Mouse (Mus musculus) CH12.LX (cell line): ENCODE results near the gene Arhgef10l. TPM values are rescaled to one million over a fixed set of nuclear protein-coding genes. Genes with fewer than 3 reads are reported as not detected.

Source experiments
- DNase-seq: peaks from one replicate; pipeline ENCODE4 v3.0.0-alpha.2; 2013; ENCODE audit errors: extremely low read depth
- H3K27ac ChIP-seq: 2 replicates; pipeline ENCODE4 v1.5.1; 2012; ENCODE audit warnings: low read depth, mild to moderate bottlenecking, control low read depth, moderate library complexity; ENCODE audit not compliant: insufficient read depth
- H3K27me3 ChIP-seq: replicated peaks from 2 replicates; pipeline ENCODE3; 2012; ENCODE audit warnings: inconsistent platforms
- H3K36me3 ChIP-seq, 2 experiments: replicated peaks in 1 of 2; 2 replicates each; pipeline versions ENCODE3 to v1.6.1; 2012; ENCODE audit warnings: inconsistent platforms in 1 of 2, low read length in 1 of 2, mild to moderate bottlenecking in 1 of 2, mixed read lengths in 1 of 2, moderate library complexity in 1 of 2; ENCODE audit not compliant: control insufficient read depth in 1 of 2, insufficient read depth in 1 of 2
- H3K4me1 ChIP-seq, 2 experiments: 2 replicates each; pipeline ENCODE4 v1.6.1; 2012; ENCODE audit warnings: inconsistent platforms in 1 of 2, moderate library complexity in 1 of 2; ENCODE audit not compliant: insufficient read depth in 2 of 2, control insufficient read depth in 1 of 2
- H3K4me2 ChIP-seq: 2 replicates; pipeline ENCODE4 v1.6.1; 2012; ENCODE audit warnings: low read depth, mild to moderate bottlenecking, control low read depth; ENCODE audit not compliant: poor library complexity, insufficient read depth, severe bottlenecking
- H3K4me3 ChIP-seq, 3 experiments: fragments of 150-350 bp in 1 of 3; sonication (generic) in 1 of 3; replicated peaks in 1 of 3; 2 replicates each; pipeline versions ENCODE3 to v1.5.1; 2011 to 2012; ENCODE audit warnings: low read depth in 2 of 3, low read length in 2 of 3, mild to moderate bottlenecking in 2 of 3, moderate library complexity in 2 of 3, control low read depth in 1 of 3, improper control_type of control experiment in 1 of 3, inconsistent platforms in 1 of 3, mixed read lengths in 1 of 3; ENCODE audit not compliant: poor library complexity in 1 of 3
- H3K79me2 ChIP-seq: replicated peaks from 2 replicates; pipeline ENCODE4 v1.6.1; 2012; ENCODE audit warnings: mild to moderate bottlenecking, moderate library complexity; ENCODE audit not compliant: control insufficient read depth, poor library complexity, insufficient read depth, severe bottlenecking; ENCODE audit errors: extremely low read depth
- H3K9ac ChIP-seq: 2 replicates; pipeline ENCODE4 v1.6.1; 2012; ENCODE audit warnings: low read depth, mild to moderate bottlenecking, control low read depth, moderate library complexity; ENCODE audit not compliant: insufficient read depth
- H3K9me3 ChIP-seq: replicated peaks from 2 replicates; pipeline ENCODE3; 2012; ENCODE audit warnings: low read length, inconsistent platforms, mixed read lengths
- CHD2 ChIP-seq: IDR thresholded peaks from 2 replicates; pipeline ENCODE4 v1.6.1; 2011; ENCODE audit warnings: low read length, improper control_type of control experiment
- CTCF ChIP-seq, 2 experiments: IDR thresholded peaks in 1 of 2; conservative IDR thresholded peaks in 1 of 2; 2 replicates each; pipeline ENCODE4 v1.5.1; 2011 to 2012; ENCODE audit warnings: low read depth in 2 of 2, low read length in 2 of 2, improper control_type of control experiment in 1 of 2, inconsistent platforms in 1 of 2, mild to moderate bottlenecking in 1 of 2, moderate library complexity in 1 of 2
- E2F4 ChIP-seq: IDR thresholded peaks from 2 replicates; pipeline ENCODE4 v1.6.1; 2011; ENCODE audit warnings: low read depth, low read length, improper control_type of control experiment; ENCODE audit not compliant: insufficient replicate concordance
- EP300 ChIP-seq: IDR thresholded peaks from 2 replicates; pipeline ENCODE4 v1.6.1; 2011; ENCODE audit warnings: low read length, improper control_type of control experiment
- ETS1 ChIP-seq: conservative IDR thresholded peaks from 2 replicates; pipeline ENCODE4 v1.6.1; 2012; ENCODE audit warnings: low read depth, mild to moderate bottlenecking, inconsistent platforms, low read length, improper control_type of control experiment, moderate library complexity
- GABPA ChIP-seq: IDR thresholded peaks from 2 replicates; pipeline ENCODE4 v1.6.1; 2012; ENCODE audit warnings: low read depth, low read length, improper control_type of control experiment, inconsistent platforms; ENCODE audit not compliant: insufficient replicate concordance
- HCFC1 ChIP-seq: IDR thresholded peaks from 2 replicates; pipeline ENCODE4 v1.6.1; 2012; ENCODE audit warnings: low read depth, mild to moderate bottlenecking, inconsistent platforms, low read length, improper control_type of control experiment
- JUN ChIP-seq: IDR thresholded peaks from 2 replicates; pipeline ENCODE4 v1.6.1; 2011; ENCODE audit warnings: low read depth, mild to moderate bottlenecking, low read length, improper control_type of control experiment, moderate library complexity; ENCODE audit not compliant: insufficient read depth
- JUND ChIP-seq: conservative IDR thresholded peaks from 2 replicates; pipeline ENCODE4 v1.6.1; 2011; ENCODE audit warnings: low read depth, low read length, improper control_type of control experiment
- KAT2A ChIP-seq: IDR thresholded peaks from 2 replicates; pipeline ENCODE4 v1.6.1; 2012; ENCODE audit warnings: low read length, improper control_type of control experiment, inconsistent platforms; ENCODE audit not compliant: insufficient replicate concordance
- MAFK ChIP-seq: IDR thresholded peaks from 2 replicates; pipeline ENCODE4 v1.6.1; 2011; ENCODE audit warnings: low read length, improper control_type of control experiment; ENCODE audit not compliant: insufficient replicate concordance
- MAZ ChIP-seq: IDR thresholded peaks from 2 replicates; pipeline ENCODE4 v1.6.1; 2012; ENCODE audit warnings: low read depth, mild to moderate bottlenecking, inconsistent platforms, low read length, improper control_type of control experiment, moderate library complexity
- MYC ChIP-seq: IDR thresholded peaks from 2 replicates; pipeline ENCODE4 v1.6.1; 2011; ENCODE audit warnings: low read depth, mild to moderate bottlenecking, improper control_type of control experiment, low read length
- PAX5 ChIP-seq: IDR thresholded peaks from 2 replicates; pipeline ENCODE4 v1.6.1; 2012; ENCODE audit warnings: low read length, inconsistent platforms, mixed read lengths
- SIN3A ChIP-seq: IDR thresholded peaks from 2 replicates; pipeline ENCODE4 v1.6.1; 2012; ENCODE audit warnings: low read length, improper control_type of control experiment, inconsistent platforms
- SMC3 ChIP-seq: IDR thresholded peaks from 2 replicates; pipeline ENCODE4 v1.6.1; 2011; ENCODE audit warnings: low read depth, low read length, improper control_type of control experiment
- TBP ChIP-seq: conservative IDR thresholded peaks from 2 replicates; pipeline ENCODE4 v1.6.1; 2011; ENCODE audit warnings: low read depth, low read length, improper control_type of control experiment
- TCF12 ChIP-seq: IDR thresholded peaks from 2 replicates; pipeline ENCODE4 v1.6.1; 2014; ENCODE audit warnings: low read depth, mild to moderate bottlenecking, inconsistent platforms, low read length, improper control_type of control experiment
- UBTF ChIP-seq: IDR thresholded peaks from 2 replicates; pipeline ENCODE4 v1.6.1; 2012; ENCODE audit warnings: low read depth, mild to moderate bottlenecking, inconsistent platforms, low read length, improper control_type of control experiment, moderate library complexity
- ZKSCAN1 ChIP-seq: IDR thresholded peaks from 2 replicates; pipeline ENCODE4 v1.6.1; 2012; ENCODE audit warnings: low read depth, inconsistent platforms, low read length, improper control_type of control experiment, borderline replicate concordance
- ZMIZ1 ChIP-seq: IDR thresholded peaks from 2 replicates; pipeline ENCODE4 v1.6.1; 2012; ENCODE audit warnings: low read depth, mild to moderate bottlenecking, inconsistent platforms, low read length, improper control_type of control experiment
- dilution Hi-C: fragments of 300-500 bp; cut with MboI; formaldehyde crosslinking; loops from 2 replicates; pipeline ENCODE4 v1.14.3; 2020; ENCODE audit warnings: low sequenced_read_pairs; ENCODE audit not compliant: extremely low pct_unique_long_range_greater_than_20kb, extremely low pct_ligation_motif_present
- in situ Hi-C: fragments of 300-500 bp; cut with MboI; formaldehyde crosslinking; loops from 3 replicates; pipeline ENCODE4 v1.14.3; 2019; ENCODE audit warnings: low sequenced_read_pairs, low pct_ligation_motif_present, low pct_unique_long_range_greater_than_20kb, mixed read lengths
- polyA plus RNA-seq: library from polyadenylated mRNA; unstranded; fragments of >175 nt; gene quantifications from 2 replicates; pipeline ENCODE4 v1.2.1, GENCODE M21; 2012; ENCODE audit warnings: low read depth; ENCODE audit not compliant: insufficient read length
- total RNA-seq, 2 experiments: library from RNA; depleted of rRNA; stranded (reverse); fragments of 300-350 nt in 1 of 2; fragments of >200 nt in 1 of 2; gene quantifications; 2 replicates each; pipeline ENCODE4 v1.2.3; 2012 to 2014

The Arhgef10l gene
- total and polyA plus RNA-seq, 3 experiments = 4.5 to 15.8 (median 10.2) TPM

DNA sequence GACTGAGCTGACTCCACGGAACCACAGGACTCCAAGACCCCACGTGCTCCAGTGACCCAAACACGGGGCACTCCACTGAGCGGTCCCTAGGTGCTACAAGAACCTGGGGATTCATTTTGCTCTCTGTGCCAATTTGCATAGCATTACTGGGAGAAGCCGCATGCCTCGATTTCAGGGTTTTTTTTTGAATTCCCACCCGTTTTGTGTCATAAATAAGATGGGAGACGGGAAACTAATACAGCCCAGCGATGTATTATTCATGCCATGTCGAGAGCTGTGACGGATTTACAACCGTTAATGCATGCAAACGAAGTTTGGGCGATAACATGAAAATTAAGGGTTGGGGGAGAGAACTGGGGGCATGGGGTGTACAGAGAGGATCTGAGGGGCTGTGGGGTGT is 136.1 kb downstream of the Arhgef10l start:
- Histone ChIP-seq H3K4me2 (no peak overlapping the region), H3K27ac (no peak overlapping the region), H3K27me3 (no peaks in the 10 kb centered on the region), H3K9ac (no peak overlapping the region), H3K36me3 (peaks cover 0 to 83% of the 10 kb centered on the region in 2 experiments), H3K79me2 (no peaks in the 10 kb centered on the region), H3K4me1 (peaks cover 0 to 3% of the 10 kb centered on the region in 2 experiments; a peak in 1 of 4 replicates), H3K4me3 (no peak overlapping the region), H3K9me3 (no peaks in the 10 kb centered on the region)
- DNase-seq = no peak
- TF ChIP-seq ETS1 (no peak), ZKSCAN1 (no peak), TBP (no peak), MAFK (no peak), CTCF (conservative IDR thresholded peaks at IDR 0.05 in 1 of 2, IDR thresholded peaks at IDR 0.05 in 1 of 2; ENCODE audit: low read depth in 2 of 2, low read length in 2 of 2) (no peak), HCFC1 (no peak), CHD2 (no peak), TCF12 (no peak), JUND (no peak)
- dilution Hi-C loops (no loop called here), in situ Hi-C loops (no loop called here)

DNA sequence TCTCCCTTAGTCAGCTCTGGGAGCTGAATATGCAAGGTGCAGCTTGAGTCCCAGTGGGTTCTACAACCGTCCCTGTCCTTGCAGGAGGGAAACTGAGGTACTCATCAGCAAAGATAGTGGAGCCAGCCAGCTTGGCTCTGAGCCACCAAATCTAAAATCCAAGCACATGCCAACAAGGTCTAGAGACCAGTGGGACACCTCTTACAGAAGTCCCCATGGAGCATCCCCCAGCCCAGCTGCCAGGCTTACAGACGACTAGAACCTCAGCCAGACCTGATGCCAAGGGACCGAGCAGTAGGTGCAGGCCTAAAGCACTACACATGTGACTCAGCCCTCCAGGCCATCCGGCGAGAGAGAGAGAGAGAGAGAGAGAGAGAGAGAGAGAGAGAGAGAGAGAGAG is 137.4 kb downstream of the Arhgef10l start:
- Histone ChIP-seq H3K4me3 (no peak overlapping the region), H3K36me3 (peaks cover 0 to 82% of the 10 kb centered on the region in 2 experiments), H3K27me3 (no peaks in the 10 kb centered on the region), H3K9me3 (no peaks in the 10 kb centered on the region), H3K27ac (no peak overlapping the region), H3K79me2 (no peaks in the 10 kb centered on the region), H3K4me1 (peaks cover 0 to 3% of the 10 kb centered on the region in 2 experiments; a peak in 1 of 4 replicates), H3K4me2 (no peak overlapping the region), H3K9ac (no peak overlapping the region)
- dilution Hi-C loops (no loop called here), in situ Hi-C loops (no loop called here)
- TF ChIP-seq SMC3 (no peak), GABPA (no peak), TBP (no peak), MAZ (no peak), UBTF (no peak), JUN (no peak), HCFC1 (no peak), PAX5 (no peak), MYC (no peak), MAFK (no peak), ZMIZ1 (no peak), E2F4 (no peak), SIN3A (no peak), CTCF (conservative IDR thresholded peaks at IDR 0.05 in 1 of 2, IDR thresholded peaks at IDR 0.05 in 1 of 2; ENCODE audit: low read depth in 2 of 2, low read length in 2 of 2) (no peak), EP300 (no peak), KAT2A (no peak)
- DNase-seq = no peak
